Mouse (Mus musculus) heart, embryonic 11.5 days (tissue): ENCODE measurements at regions not wholly inside any gene's neighbourhood (a gene's known extent, or its start where the extent isn't known, plus 50 kb on each side); places are given as distances from the start of the nearest gene placed in this dataset.

Experiments used
- ATAC-seq: fragments of 200-750 bp; cut with Nextera tagmentation; replicated peaks from 2 replicates; pipeline ENCODE4 v1.8.0; 2017; ENCODE audit warnings: moderate library complexity; ENCODE audit not compliant: insufficient number of reproducible peaks, low FRiP score, low TSS enrichment
- H3K27ac ChIP-seq: fragments of 300-500 bp; sonication (generic); 2 replicates; pipeline ENCODE4 v1.5.1; 2014; ENCODE audit warnings: mild to moderate bottlenecking, low read depth, low read length
- H3K27me3 ChIP-seq: fragments of 300-500 bp; sonication (generic); 2 replicates; pipeline ENCODE4 v1.6.1; 2014; ENCODE audit warnings: mild to moderate bottlenecking, low read length, mixed read lengths; ENCODE audit not compliant: control insufficient read depth, insufficient read depth
- H3K36me3 ChIP-seq: fragments of 300-500 bp; sonication (generic); 2 replicates; pipeline ENCODE4 v1.6.1; 2014; ENCODE audit warnings: mild to moderate bottlenecking, low read length, moderate library complexity, mixed read lengths; ENCODE audit not compliant: control insufficient read depth, insufficient read depth
- H3K4me1 ChIP-seq: fragments of 300-500 bp; sonication (generic); 2 replicates; pipeline ENCODE4 v1.6.1; 2014; ENCODE audit warnings: low read length; ENCODE audit not compliant: control insufficient read depth, insufficient read depth
- H3K4me2 ChIP-seq: fragments of 300-500 bp; sonication (generic); 2 replicates; pipeline ENCODE4 v1.6.1; 2014; ENCODE audit warnings: mild to moderate bottlenecking, moderate library complexity
- H3K4me3 ChIP-seq: fragments of 300-500 bp; sonication (generic); 2 replicates; pipeline ENCODE4 v1.5.1; 2014; ENCODE audit warnings: low read depth, low read length
- H3K9ac ChIP-seq: fragments of 300-500 bp; sonication (generic); 2 replicates; pipeline ENCODE4 v1.6.1; 2014; ENCODE audit warnings: mild to moderate bottlenecking, low read depth, low read length, moderate library complexity
- H3K9me3 ChIP-seq: fragments of 300-500 bp; sonication (generic); replicated peaks from 2 replicates; pipeline ENCODE4 v1.6.1; 2016; ENCODE audit warnings: low read length; ENCODE audit not compliant: control insufficient read depth
- WGBS: fragments of 180-500 bp; shearing (Covaris S2); extraction: QIAGEN DNeasy Blood & Tissue Kit; methylation state at CpG from one replicate; pipeline ENCODE4 v1.1.7; 2014; ENCODE audit not compliant: insufficient replicate concordance; 5-methylcytosine and 5-hydroxymethylcytosine counted together

DNA sequence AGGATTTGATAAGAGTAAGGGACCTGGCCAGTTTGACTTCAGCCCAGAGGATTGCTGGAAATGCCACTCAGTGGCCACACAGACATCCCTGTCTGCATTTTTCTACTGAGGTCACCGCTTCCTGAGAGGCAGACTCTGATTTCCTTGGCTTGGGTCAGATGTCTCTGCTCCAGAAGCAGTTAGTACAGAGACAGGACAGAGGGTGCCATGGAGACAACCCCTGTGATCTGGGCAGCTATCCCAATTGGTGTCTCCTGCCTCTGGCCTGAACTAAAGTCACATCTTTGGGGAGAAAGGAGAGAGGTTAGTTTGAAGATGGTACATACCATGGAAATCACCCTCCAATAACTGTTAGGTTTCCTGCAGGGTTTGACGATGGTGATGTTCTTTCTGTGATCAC lies 165.2 kb upstream of the Adra1b start:
- H3K27ac ChIP-seq: no peak overlapping the region
- H3K4me2 ChIP-seq: no peak overlapping the region
- H3K4me1 ChIP-seq: no peaks in the 10 kb centered on the region
- no peak overlapping the region for H3K4me3 ChIP-seq
- H3K9me3 ChIP-seq: no peaks in the 10 kb centered on the region
- no peaks in the 10 kb centered on the region for H3K36me3 ChIP-seq
- 77% methylated on average over 2 of the region's 2 CpGs for WGBS
- H3K27me3 ChIP-seq: no peaks in the 10 kb centered on the region
- ATAC-seq: no peak
- no peak overlapping the region for H3K9ac ChIP-seq

- Histone ChIP-seq H3K36me3 (no peaks in the 10 kb centered on the region), H3K9me3 (no peaks in the 10 kb centered on the region), H3K9ac (no peak overlapping the region), H3K4me2 (no peak overlapping the region), H3K4me3 (no peak overlapping the region), H3K27ac (no peak overlapping the region), H3K27me3 (no peaks in the 10 kb centered on the region), H3K4me1 (no peaks in the 10 kb centered on the region)
- WGBS: 68% methylated on average over 3 of the region's 3 CpGs
- ATAC-seq: no peak
Measured at GRCm38 (mm10) chr11:44083716-44084115, 182.7 kb upstream of the Adra1b start.

DNA sequence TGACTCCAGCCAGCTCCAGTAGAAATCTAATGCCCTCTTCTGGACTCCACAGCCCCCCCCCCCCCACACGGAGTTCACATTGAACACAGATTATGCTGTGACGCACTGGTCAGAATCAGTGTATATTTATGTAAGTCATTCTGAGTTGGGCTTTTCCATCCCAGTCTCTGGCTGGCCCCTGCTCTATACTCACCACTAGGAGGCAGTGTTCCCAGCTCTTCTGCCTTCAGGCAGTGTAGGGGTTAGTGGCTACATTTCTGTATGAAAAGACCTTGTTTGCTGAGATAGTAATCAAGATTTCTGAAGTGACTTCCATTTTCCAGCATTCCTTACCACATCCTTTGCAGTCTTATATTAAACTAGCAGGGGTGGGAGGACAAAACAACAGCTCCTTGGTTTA lies 185.9 kb upstream of the Adra1b start:
- Histone ChIP-seq H3K4me2 (no peak overlapping the region), H3K27me3 (no peaks in the 10 kb centered on the region), H3K9me3 (no peaks in the 10 kb centered on the region), H3K4me1 (no peaks in the 10 kb centered on the region), H3K27ac (no peak overlapping the region), H3K4me3 (no peak overlapping the region), H3K9ac (no peak overlapping the region), H3K36me3 (no peaks in the 10 kb centered on the region)
- 49% methylated on average over 2 of the region's 2 CpGs for WGBS
- ATAC-seq: no peak

DNA sequence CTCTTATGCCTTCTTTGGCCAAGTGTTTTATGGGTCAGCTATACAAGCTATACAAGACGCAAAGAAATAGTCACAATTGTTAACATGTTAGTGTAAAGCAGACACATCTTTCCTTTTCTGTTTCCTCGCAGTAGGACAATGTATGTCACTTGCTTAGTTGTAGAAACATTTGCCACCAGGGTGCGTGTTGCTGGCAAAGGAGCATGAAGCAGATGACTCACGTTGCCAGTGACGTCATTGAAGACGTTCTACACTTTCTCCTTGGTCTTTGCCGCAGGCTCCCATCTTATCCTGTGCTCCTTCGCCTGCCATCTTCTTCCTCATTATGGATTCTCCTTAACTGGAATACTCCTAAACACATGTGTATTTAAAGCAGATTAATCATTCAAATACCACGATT lies 188.5 kb upstream of the Adra1b start:
- Histone ChIP-seq H3K4me1 (no peaks in the 10 kb centered on the region), H3K27ac (no peak overlapping the region), H3K9ac (no peak overlapping the region), H3K4me3 (no peak overlapping the region), H3K4me2 (no peak overlapping the region), H3K36me3 (no peaks in the 10 kb centered on the region), H3K9me3 (no peaks in the 10 kb centered on the region), H3K27me3 (no peaks in the 10 kb centered on the region)
- no peak for ATAC-seq
- WGBS: 81% methylated on average over 9 of the region's 9 CpGs

DNA sequence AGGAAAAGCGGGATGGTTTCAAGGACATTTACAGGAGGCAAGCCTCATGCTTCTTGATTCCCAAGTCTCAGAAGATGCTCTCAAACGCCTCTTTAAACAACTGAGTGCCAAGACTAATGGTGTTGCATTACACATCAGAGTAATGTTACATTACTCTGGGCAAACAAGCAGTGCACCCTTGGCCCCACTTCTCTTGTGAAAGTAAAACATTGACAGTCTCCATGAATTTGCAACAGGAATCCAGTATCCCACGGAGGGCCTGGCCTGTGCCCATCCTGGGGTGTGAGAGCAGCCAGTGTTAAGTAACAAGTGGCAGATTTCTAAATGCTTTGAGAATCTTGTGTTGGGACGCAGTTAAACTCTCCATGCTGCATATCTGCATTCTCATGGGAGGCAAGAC lies 194.3 kb upstream of the Adra1b start:
- 68% methylated on average over 4 of the region's 4 CpGs for WGBS
- H3K36me3 ChIP-seq: no peaks in the 10 kb centered on the region
- no peak for ATAC-seq

GRCm38 (mm10) chr11:44103188-44103840 lies 202.3 kb upstream of the Adra1b start:
- Histone ChIP-seq H3K27me3 (no peaks in the 10 kb centered on the region), H3K4me3 (no peak overlapping the region), H3K9me3 (no peaks in the 10 kb centered on the region), H3K4me1 (no peaks in the 10 kb centered on the region), H3K27ac (no peak overlapping the region), H3K4me2 (no peak overlapping the region), H3K9ac (no peak overlapping the region), H3K36me3 (no peaks in the 10 kb centered on the region)
- WGBS: 75% methylated on average over 5 of the region's 5 CpGs
- ATAC-seq: no peak

More for the DNA sequence above, 194.3 kb upstream of the Adra1b start:
- Histone ChIP-seq H3K4me3 (no peak overlapping the region), H3K27ac (no peak overlapping the region), H3K9me3 (no peaks in the 10 kb centered on the region), H3K9ac (no peak overlapping the region), H3K27me3 (no peaks in the 10 kb centered on the region), H3K4me1 (no peaks in the 10 kb centered on the region), H3K4me2 (no peak overlapping the region)

DNA sequence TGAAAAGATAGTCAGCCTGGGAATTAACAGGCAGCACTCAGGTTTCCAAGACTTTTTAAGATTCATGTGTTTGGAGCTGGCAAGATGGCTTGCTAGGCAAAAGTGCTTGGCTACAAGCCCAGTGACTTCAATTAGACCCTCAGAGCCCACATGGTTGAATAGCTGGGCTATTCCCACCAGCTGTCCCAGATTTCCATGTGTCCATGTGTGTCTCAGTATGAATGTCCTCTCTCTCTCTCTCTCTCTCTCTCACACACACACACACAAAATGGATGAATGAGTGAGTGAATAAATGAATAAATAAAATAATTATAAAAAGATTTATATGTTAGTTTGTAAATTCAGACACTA lies 202.8 kb upstream of the Adra1b start:
- Histone ChIP-seq H3K9ac (no peak overlapping the region), H3K27me3 (no peaks in the 10 kb centered on the region), H3K4me2 (no peak overlapping the region), H3K27ac (no peak overlapping the region), H3K9me3 (no peaks in the 10 kb centered on the region), H3K4me3 (no peak overlapping the region), H3K36me3 (no peaks in the 10 kb centered on the region), H3K4me1 (no peaks in the 10 kb centered on the region)
- no peak for ATAC-seq

DNA sequence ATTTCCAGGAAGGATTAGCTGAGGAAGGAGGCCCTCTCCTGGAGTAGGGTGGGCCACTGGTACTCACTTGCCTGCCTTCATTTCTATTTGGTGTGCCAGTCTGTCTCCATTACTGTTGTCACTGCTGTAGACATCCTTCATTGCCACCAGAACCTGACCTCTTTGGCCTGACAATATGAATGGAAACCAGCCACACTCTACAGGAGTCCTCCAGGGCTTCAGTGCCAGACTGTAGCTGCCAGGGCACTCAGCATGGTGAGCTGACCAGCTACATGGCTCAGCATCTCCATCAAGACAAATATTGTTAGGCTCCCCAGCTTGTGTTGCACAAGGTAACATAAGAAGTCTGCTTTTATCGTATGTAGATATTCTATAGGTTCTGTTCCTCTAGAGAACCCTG lies 205.2 kb upstream of the Adra1b start:
- no peak overlapping the region for H3K27ac ChIP-seq
- WGBS: 75% methylated on average over 1 of the region's 1 CpGs
- H3K9ac ChIP-seq: no peak overlapping the region
- H3K4me1 ChIP-seq: no peaks in the 10 kb centered on the region
- no peak overlapping the region for H3K4me3 ChIP-seq
- H3K9me3 ChIP-seq: no peaks in the 10 kb centered on the region
- no peak overlapping the region for H3K4me2 ChIP-seq
- no peak for ATAC-seq
- H3K27me3 ChIP-seq: no peaks in the 10 kb centered on the region
- H3K36me3 ChIP-seq: no peaks in the 10 kb centered on the region

DNA sequence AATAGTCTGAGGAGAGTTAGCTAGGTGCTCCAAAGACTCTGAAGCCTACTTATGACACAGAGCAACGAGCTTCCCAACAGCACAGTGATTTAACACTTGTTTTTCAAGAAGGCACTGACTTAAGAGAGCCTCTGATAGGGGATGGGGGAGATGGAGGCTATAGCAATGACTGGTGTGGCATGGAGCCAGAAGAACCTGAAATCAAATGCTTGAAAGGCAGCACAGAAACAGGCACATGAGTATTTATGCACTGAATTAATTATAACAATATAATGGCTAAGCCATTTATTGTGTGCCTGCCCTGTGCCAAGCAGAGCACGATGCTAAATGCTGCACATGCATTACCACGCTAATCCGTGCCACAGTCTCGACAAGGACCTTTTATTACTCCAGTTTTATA lies 210.5 kb upstream of the Adra1b start:
- WGBS: 75% methylated on average over 5 of the region's 5 CpGs

More for the DNA sequence above, 210.5 kb upstream of the Adra1b start:
- H3K4me2 ChIP-seq: no peak overlapping the region
- no peak overlapping the region for H3K9ac ChIP-seq
- no peak for ATAC-seq
- H3K9me3 ChIP-seq: no peaks in the 10 kb centered on the region
- no peaks in the 10 kb centered on the region for H3K4me1 ChIP-seq
- no peak overlapping the region for H3K27ac ChIP-seq
- no peak overlapping the region for H3K4me3 ChIP-seq
- no peaks in the 10 kb centered on the region for H3K36me3 ChIP-seq
- no peaks in the 10 kb centered on the region for H3K27me3 ChIP-seq
